Mouse (Mus musculus): ENCODE measurements around the gene Atf5. TPM values are rescaled to one million over a fixed set of nuclear protein-coding genes. Genes with fewer than 3 reads are reported as not detected.

Gene Atf5
- polyA plus RNA-seq, 1 experiment = 191 TPM

- WGBS = under 1% methylated on average over 62 of the region's 62 CpGs
- DNase-seq = peak; percentile 98
- Histone ChIP-seq H3K4me1 (ENCODE audit: control insufficient read depth, insufficient read depth, low read length) (peaks cover 18% of the 10 kb centered on the region), H3K4me3 (replicated peaks; ENCODE audit: extremely low read depth, low read depth, low read length) (peak within 1 kb of the TSS; percentile 89)
- TF ChIP-seq POLR2A (IDR thresholded peaks at IDR 0.05; ENCODE audit: borderline replicate concordance, extremely low read depth, low read depth, low read length) (peak; percentile 84; the same call in 1 of the 2 replicates), CTCF (IDR thresholded peaks at IDR 0.05; ENCODE audit: insufficient read depth, low read length) (no peak)
Measured at GRCm38 (mm10) chr7:44815721-44816469, 563 bp downstream of the Atf5 start, which contains the start of the genes Nup62 and Il4i1. Gene Nup62 (plus strand): TSS chr7:44816088. Gene Il4i1 (plus strand): TSS chr7:44816387.

GRCm38 (mm10) chr7:44814952-44815553 is 1.4 kb downstream of the Atf5 start:
- H3K4me3 ChIP-seq (replicated peaks; ENCODE audit: extremely low read depth, low read depth, low read length) = peak overlapping the region; percentile 89
- no peak for DNase-seq
- H3K4me1 ChIP-seq (ENCODE audit: control insufficient read depth, insufficient read depth, low read length) = peaks cover 15% of the 10 kb centered on the region
- 35% methylated on average over 14 of the region's 14 CpGs for WGBS
- TF ChIP-seq POLR2A (IDR thresholded peaks at IDR 0.05; ENCODE audit: borderline replicate concordance, extremely low read depth, low read depth, low read length) (no peak), CTCF (IDR thresholded peaks at IDR 0.05; ENCODE audit: insufficient read depth, low read length) (no peak)

GRCm38 (mm10) chr7:44814423-44814822 is 2.0 kb downstream of the Atf5 start:
- 88% methylated on average over 4 of the region's 4 CpGs for WGBS
- DNase-seq = no peak
- Histone ChIP-seq H3K4me1 (ENCODE audit: control insufficient read depth, insufficient read depth, low read length) (peaks cover 12% of the 10 kb centered on the region), H3K4me3 (replicated peaks; ENCODE audit: extremely low read depth, low read depth, low read length) (no peak overlapping the region)
- TF ChIP-seq CTCF (IDR thresholded peaks at IDR 0.05; ENCODE audit: insufficient read depth, low read length) (no peak), POLR2A (IDR thresholded peaks at IDR 0.05; ENCODE audit: borderline replicate concordance, extremely low read depth, low read depth, low read length) (no peak)

- no peak for DNase-seq
- WGBS = 88% methylated on average over 3 of the region's 3 CpGs
- Histone ChIP-seq H3K4me3 (replicated peaks; ENCODE audit: extremely low read depth, low read depth, low read length) (no peak overlapping the region), H3K4me1 (ENCODE audit: control insufficient read depth, insufficient read depth, low read length) (peaks cover 12% of the 10 kb centered on the region)
- TF ChIP-seq POLR2A (IDR thresholded peaks at IDR 0.05; ENCODE audit: borderline replicate concordance, extremely low read depth, low read depth, low read length) = no peak
- TF ChIP-seq CTCF (IDR thresholded peaks at IDR 0.05; ENCODE audit: insufficient read depth, low read length) = no peak
Measured at GRCm38 (mm10) chr7:44813985-44814384, 2.5 kb downstream of the Atf5 start.

- no peak for DNase-seq
- WGBS = 87% methylated on average over 20 of the region's 20 CpGs
Measured at GRCm38 (mm10) chr7:44812651-44813325, 3.7 kb downstream of the Atf5 start.

GRCm38 (mm10) chr7:44810819-44811557 is 5.5 kb downstream of the Atf5 start:
- DNase-seq = no peak
- WGBS = 86% methylated on average over 7 of the region's 7 CpGs
- no peak overlapping the region for H3K4me3 ChIP-seq (replicated peaks; ENCODE audit: extremely low read depth, low read depth, low read length)
- no peak for TF ChIP-seq CTCF (IDR thresholded peaks at IDR 0.05; ENCODE audit: insufficient read depth, low read length)
- TF ChIP-seq POLR2A (IDR thresholded peaks at IDR 0.05; ENCODE audit: borderline replicate concordance, extremely low read depth, low read depth, low read length) = no peak
- H3K4me1 ChIP-seq (ENCODE audit: control insufficient read depth, insufficient read depth, low read length) = peaks cover 3% of the 10 kb centered on the region; the same call in 1 of the 2 replicates

More at GRCm38 (mm10) chr7:44812651-44813325, 3.7 kb downstream of the Atf5 start:
- TF ChIP-seq POLR2A (IDR thresholded peaks at IDR 0.05; ENCODE audit: borderline replicate concordance, extremely low read depth, low read depth, low read length) (no peak), CTCF (IDR thresholded peaks at IDR 0.05; ENCODE audit: insufficient read depth, low read length) (no peak)
- Histone ChIP-seq H3K4me1 (ENCODE audit: control insufficient read depth, insufficient read depth, low read length) (peaks cover 9% of the 10 kb centered on the region), H3K4me3 (replicated peaks; ENCODE audit: extremely low read depth, low read depth, low read length) (no peak overlapping the region)

- DNase-seq = no peak
- Histone ChIP-seq H3K4me1 (ENCODE audit: control insufficient read depth, insufficient read depth, low read length) (peaks cover 3% of the 10 kb centered on the region; the same call in 1 of the 2 replicates), H3K4me3 (replicated peaks; ENCODE audit: extremely low read depth, low read depth, low read length) (no peak overlapping the region)
- 75% methylated on average over 4 of the region's 4 CpGs for WGBS
- TF ChIP-seq POLR2A (IDR thresholded peaks at IDR 0.05; ENCODE audit: borderline replicate concordance, extremely low read depth, low read depth, low read length) (no peak), CTCF (IDR thresholded peaks at IDR 0.05; ENCODE audit: insufficient read depth, low read length) (no peak)
Measured at GRCm38 (mm10) chr7:44810365-44810764, 6.1 kb downstream of the Atf5 start.

- 87% methylated on average over 3 of the region's 3 CpGs for WGBS
- DNase-seq = no peak
- Histone ChIP-seq H3K4me3 (replicated peaks; ENCODE audit: extremely low read depth, low read depth, low read length) (no peak overlapping the region), H3K4me1 (ENCODE audit: control insufficient read depth, insufficient read depth, low read length) (no peaks in the 10 kb centered on the region)
- TF ChIP-seq CTCF (IDR thresholded peaks at IDR 0.05; ENCODE audit: insufficient read depth, low read length) (no peak), POLR2A (IDR thresholded peaks at IDR 0.05; ENCODE audit: borderline replicate concordance, extremely low read depth, low read depth, low read length) (no peak)
Measured at GRCm38 (mm10) chr7:44809466-44809865, 7.0 kb downstream of the Atf5 start.

- TF ChIP-seq CTCF (IDR thresholded peaks at IDR 0.05; ENCODE audit: insufficient read depth, low read length) (no peak), POLR2A (IDR thresholded peaks at IDR 0.05; ENCODE audit: borderline replicate concordance, extremely low read depth, low read depth, low read length) (no peak)
- Histone ChIP-seq H3K4me1 (ENCODE audit: control insufficient read depth, insufficient read depth, low read length) (no peaks in the 10 kb centered on the region), H3K4me3 (replicated peaks; ENCODE audit: extremely low read depth, low read depth, low read length) (no peak overlapping the region)
- WGBS = 70% methylated on average over 2 of the region's 2 CpGs
- DNase-seq = no peak
Measured at GRCm38 (mm10) chr7:44808927-44809326, 7.5 kb downstream of the Atf5 start.
